Mouse (Mus musculus): ENCODE measurements around the gene Plppr3. TPM values are rescaled to one million over a fixed set of nuclear protein-coding genes. Genes with fewer than 3 reads are reported as not detected.

Plppr3 gene
- polyA plus RNA-seq, 2 experiments, result 61.5 to 220 TPM

DNA sequence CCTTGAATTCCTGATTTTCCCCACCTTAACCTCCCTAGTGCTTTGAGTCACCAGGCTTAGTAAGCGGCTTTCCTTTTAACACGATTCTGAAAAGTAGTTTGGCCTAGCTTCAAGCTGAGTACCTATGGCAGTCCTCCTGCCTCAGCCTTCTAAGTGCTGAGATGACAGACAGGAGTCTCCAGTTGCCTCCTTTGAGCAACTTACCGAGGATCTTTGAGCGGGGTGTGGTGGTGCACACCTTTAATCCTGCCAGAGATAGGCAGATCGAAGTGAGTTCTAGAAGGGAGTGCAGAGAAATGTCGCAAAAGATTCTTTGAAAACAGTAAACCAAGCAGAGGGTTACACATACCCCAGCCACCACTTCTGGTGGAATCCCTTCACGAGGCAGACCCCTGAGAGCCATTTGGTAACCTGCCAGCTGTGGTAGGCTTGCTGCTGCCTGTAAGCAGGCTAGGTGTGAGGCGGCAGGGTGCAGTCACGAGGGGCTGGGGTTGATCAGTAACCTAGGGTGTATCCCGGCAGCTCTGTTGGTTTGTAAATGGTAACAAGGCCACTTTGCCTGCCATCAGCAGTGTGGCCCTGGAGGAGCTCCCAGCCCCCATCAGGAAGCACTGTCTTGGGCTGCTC lies 18.8 kb downstream of the Plppr3 start:
- WGBS, result 2% methylated on average over 10 of the region's 10 CpGs
- Histone ChIP-seq H3K9me3 (ENCODE audit: control insufficient read depth, low read length) (no peaks in the 10 kb centered on the region), H3K4me2 (replicated peaks; ENCODE audit: low read depth, low read length, severe bottlenecking) (peak overlapping the region; percentile 98), H3K36me3 (ENCODE audit: control insufficient read depth, insufficient read depth, low read length) (peaks cover 50% of the 10 kb centered on the region), H3K4me1 (ENCODE audit: control insufficient read depth, insufficient read depth, low read length) (peaks cover 47% of the 10 kb centered on the region), H3K9ac (ENCODE audit: low read depth, low read length, severe bottlenecking) (peak overlapping the region; percentile 99), H3K27me3 (ENCODE audit: control insufficient read depth, insufficient read depth, low read length) (no peaks in the 10 kb centered on the region), H3K27ac (replicated peaks; ENCODE audit: low read depth, low read length) (no peak overlapping the region; the same call in 1 of the 2 replicates), H3K4me3 (replicated peaks; ENCODE audit: low read length) (peak overlapping the region; percentile 99)
- DNase-seq (ENCODE audit: low spot score) (peak; percentile 58), ATAC-seq (ENCODE audit: low FRiP score, low read depth) (no peak)
- no peak for TF ChIP-seq POLR2A (IDR thresholded peaks at IDR 0.05; ENCODE audit: borderline replicate concordance, extremely low read depth, insufficient read depth, insufficient read length)

GRCm38 (mm10) chr10:79854801-79855541 lies 19.5 kb downstream of the Plppr3 start:
- Histone ChIP-seq H3K4me3 (replicated peaks; ENCODE audit: low read length) (peak overlapping the region; percentile 99), H3K9me3 (ENCODE audit: control insufficient read depth, low read length) (no peaks in the 10 kb centered on the region), H3K9ac (ENCODE audit: low read depth, low read length, severe bottlenecking) (peak overlapping the region; percentile 99), H3K4me1 (ENCODE audit: control insufficient read depth, insufficient read depth, low read length) (peaks cover 47% of the 10 kb centered on the region), H3K27me3 (ENCODE audit: control insufficient read depth, insufficient read depth, low read length) (no peaks in the 10 kb centered on the region), H3K36me3 (ENCODE audit: control insufficient read depth, insufficient read depth, low read length) (peaks cover 43% of the 10 kb centered on the region), H3K27ac (replicated peaks; ENCODE audit: low read depth, low read length) (peak overlapping the region; percentile 99), H3K4me2 (replicated peaks; ENCODE audit: low read depth, low read length, severe bottlenecking) (peak overlapping the region; percentile 98)
- peak; percentile 79 for DNase-seq (ENCODE audit: low spot score)
- 0 out of 2 replicates have a peak, but pooled peaks have one; percentile 5 for TF ChIP-seq POLR2A (IDR thresholded peaks at IDR 0.05; ENCODE audit: borderline replicate concordance, extremely low read depth, insufficient read depth, insufficient read length)
- 1% methylated on average over 60 of the region's 83 CpGs for WGBS
- peak; percentile 23 for ATAC-seq (ENCODE audit: low FRiP score, low read depth)

DNA sequence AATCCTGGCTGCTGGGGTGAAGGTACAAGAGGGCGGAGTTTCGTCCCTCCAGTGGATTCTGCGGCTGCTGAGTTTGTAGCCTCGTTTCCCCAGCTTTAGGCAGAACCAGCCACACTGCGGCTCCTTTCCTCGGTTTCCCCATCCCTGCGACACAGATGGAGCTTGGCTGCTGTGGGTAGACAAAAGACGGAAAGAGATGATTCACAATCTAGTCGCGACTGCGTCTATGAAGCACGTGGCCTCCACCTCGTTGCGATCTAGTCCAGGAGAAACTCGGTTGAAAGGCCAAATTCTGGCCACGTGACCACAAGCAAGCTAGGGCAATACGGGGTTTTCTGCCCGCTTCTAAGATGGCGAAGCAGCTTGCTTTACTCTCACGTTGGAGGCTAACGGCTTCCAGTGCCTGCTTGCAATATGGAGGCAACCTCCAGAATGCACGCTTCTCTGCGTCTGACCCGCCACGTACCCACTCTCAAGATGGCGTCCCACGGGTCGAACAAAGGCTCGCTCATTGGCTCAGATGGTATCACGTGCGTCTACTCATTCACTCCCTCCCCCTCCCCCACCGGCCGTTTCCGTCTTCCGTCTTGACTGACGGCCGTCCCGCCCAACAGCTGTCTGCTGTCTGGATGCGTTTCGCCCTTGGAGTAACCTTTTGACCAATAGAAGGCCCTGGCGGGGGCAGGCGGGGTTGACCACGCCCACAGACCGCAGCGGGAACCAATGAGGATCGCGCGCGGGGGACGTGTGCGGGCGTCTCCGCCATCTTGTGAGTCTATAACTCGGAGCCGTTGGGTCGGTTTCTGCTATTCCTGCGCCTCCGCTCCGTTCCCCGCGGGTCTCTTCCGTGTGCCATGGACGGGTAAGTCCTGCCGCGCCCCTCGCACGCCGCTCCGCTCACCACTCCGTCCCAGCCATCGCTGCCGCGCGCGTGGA lies 20.3 kb downstream of the Plppr3 start, which contains the start of gene Ptbp1:
Gene Ptbp1, plus strand, starts transcription at position 568 of the 936 bp plus-strand sequence.
- WGBS, result under 1% methylated on average over 75 of the region's 75 CpGs
- Histone ChIP-seq H3K9ac (ENCODE audit: low read depth, low read length, severe bottlenecking) (peak within 1 kb of the TSS; percentile 99), H3K4me3 (replicated peaks; ENCODE audit: low read length) (peak within 1 kb of the TSS; percentile 99), H3K4me1 (ENCODE audit: control insufficient read depth, insufficient read depth, low read length) (peaks cover 47% of the 10 kb centered on the region), H3K27ac (replicated peaks; ENCODE audit: low read depth, low read length) (peak within 1 kb of the TSS; percentile 99), H3K36me3 (ENCODE audit: control insufficient read depth, insufficient read depth, low read length) (peaks cover 35% of the 10 kb centered on the region), H3K27me3 (ENCODE audit: control insufficient read depth, insufficient read depth, low read length) (no peaks in the 10 kb centered on the region), H3K4me2 (replicated peaks; ENCODE audit: low read depth, low read length, severe bottlenecking) (peak within 1 kb of the TSS; percentile 98), H3K9me3 (ENCODE audit: control insufficient read depth, low read length) (no peaks in the 10 kb centered on the region)
- ATAC-seq (ENCODE audit: low FRiP score, low read depth), result peak; percentile 91
- peak; percentile 91; the same call in 1 of the 2 replicates for TF ChIP-seq POLR2A (IDR thresholded peaks at IDR 0.05; ENCODE audit: borderline replicate concordance, extremely low read depth, insufficient read depth, insufficient read length)
- DNase-seq (ENCODE audit: low spot score), result peak; percentile 100

- Histone ChIP-seq H3K4me3 (replicated peaks; ENCODE audit: low read length) (peak overlapping the region; percentile 99), H3K4me2 (replicated peaks; ENCODE audit: low read depth, low read length, severe bottlenecking) (peak overlapping the region; percentile 82), H3K9me3 (ENCODE audit: control insufficient read depth, low read length) (no peaks in the 10 kb centered on the region), H3K36me3 (ENCODE audit: control insufficient read depth, insufficient read depth, low read length) (peaks cover 28% of the 10 kb centered on the region), H3K4me1 (ENCODE audit: control insufficient read depth, insufficient read depth, low read length) (peaks cover 45% of the 10 kb centered on the region), H3K27ac (replicated peaks; ENCODE audit: low read depth, low read length) (peak overlapping the region; percentile 99), H3K9ac (ENCODE audit: low read depth, low read length, severe bottlenecking) (peak overlapping the region; percentile 99), H3K27me3 (ENCODE audit: control insufficient read depth, insufficient read depth, low read length) (no peaks in the 10 kb centered on the region)
- ATAC-seq (ENCODE audit: low FRiP score, low read depth) (peak; percentile 58), DNase-seq (ENCODE audit: low spot score) (peak; percentile 98)
- 0% methylated on average over 15 of the region's 15 CpGs for whole genome bisulfite sequencing
- peak; percentile 74; the same call in 1 of the 2 replicates for TF ChIP-seq POLR2A (IDR thresholded peaks at IDR 0.05; ENCODE audit: borderline replicate concordance, extremely low read depth, insufficient read depth, insufficient read length)
Observed at GRCm38 (mm10) chr10:79853392-79853791, 21.0 kb downstream of the Plppr3 start.
